Mouse (Mus musculus) adrenal gland, postnatal 36 days (tissue): ENCODE measurements around the gene Snd1. TPM values are rescaled to one million over a fixed set of nuclear protein-coding genes. Genes with fewer than 3 reads are reported as not detected.

Source experiments
- DNase-seq, 2 experiments: peaks; one replicate each; pipeline ENCODE4 v3.0.0; 2021; ENCODE audit warnings: mixed read lengths in 1 of 2
- total RNA-seq, 2 experiments: library from RNA; stranded (reverse); gene quantifications; 2 replicates each; pipeline ENCODE4 v1.2.3; 2021

Snd1 gene
- total RNA-seq, 2 experiments from 2014 or later, result 136 to 148 TPM

- DNase-seq, result no peak
Observed at GRCm38 (mm10) chr6:28978881-28979280, 503.9 kb downstream of the Snd1 start.

GRCm38 (mm10) chr6:28979586-28979985 is 504.6 kb downstream of the Snd1 start:
- peak; percentile 7 to 17 for DNase-seq

GRCm38 (mm10) chr6:28980219-28980618 is 505.3 kb downstream of the Snd1 start:
- DNase-seq, result peak; percentile 20 to 31

- DNase-seq, result peak; percentile 41 to 47
Observed at GRCm38 (mm10) chr6:28980750-28981584, 506.0 kb downstream of the Snd1 start.

GRCm38 (mm10) chr6:28981585-28981948 is 506.6 kb downstream of the Snd1 start:
- DNase-seq, result no peak

- peak; percentile 74 to 83 for DNase-seq
Observed at GRCm38 (mm10) chr6:28981966-28982701, 507.2 kb downstream of the Snd1 start.

GRCm38 (mm10) chr6:28982817-28983216 is 507.9 kb downstream of the Snd1 start:
- no peak for DNase-seq

Other genes with a start within 250 kb of the Snd1 start
- 10 to 100 TPM; 25.5 to 27.5 TPM for gene Zfp800, start 77.1 kb upstream of the Snd1 start, total RNA-seq
- 100 to 1,000 TPM; 149 to 171 TPM for gene Arf5, start 51.6 kb upstream of the Snd1 start, total RNA-seq
- gene Fscn3, start 47.4 kb upstream of the Snd1 start, total RNA-seq, result under 1 TPM in 1 of 2 experiments, not detected in 1; 0.17 TPM
- gene Gcc1, start 46.7 kb upstream of the Snd1 start, total RNA-seq, result 10 to 100 TPM; 16.9 to 18.2 TPM
- gene Pax4, start 25.8 kb upstream of the Snd1 start, total RNA-seq, result not detected